Mouse (Mus musculus): ENCODE measurements around the gene Sergef. TPM values are rescaled to one million over a fixed set of nuclear protein-coding genes. Genes with fewer than 3 reads are reported as not detected.
"Not testable (repeated sequence)": the region's sequence is repeated elsewhere in the genome, so short reads cannot be mapped to it uniquely, and the experiment has no call there.

Sergef gene
- total and polyA plus RNA-seq, 3 experiments: 2.9 to 5.1 (median 3.6) TPM

DNA sequence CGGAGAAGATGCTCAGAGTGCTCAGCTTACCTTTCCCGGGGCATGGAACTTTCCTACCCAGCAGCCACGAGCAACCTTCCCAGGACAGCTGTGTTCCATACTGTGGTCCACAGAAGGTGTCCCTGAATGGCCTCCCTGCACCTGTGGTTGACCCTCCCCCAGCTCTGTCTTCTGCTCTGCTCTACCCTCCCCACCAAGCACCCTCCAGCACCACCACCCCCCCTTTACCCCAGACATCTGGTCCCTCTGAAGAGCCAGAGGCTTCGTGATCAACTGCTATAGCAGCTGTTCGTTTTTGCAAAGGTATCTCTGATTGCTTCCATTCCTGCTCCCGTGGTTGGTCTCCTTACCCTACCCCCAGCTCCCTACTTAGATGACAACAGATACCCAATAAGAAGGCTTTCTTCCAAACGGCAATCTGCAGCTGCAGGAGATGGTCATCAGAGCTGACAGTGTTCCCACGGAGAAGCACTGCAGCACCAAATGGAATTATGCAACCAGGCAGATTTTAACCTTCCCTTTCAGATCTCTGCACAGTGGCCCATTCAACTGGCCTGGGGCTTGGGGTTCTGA lies 58.2 kb downstream of the Sergef start:
- no peaks in the 10 kb centered on the region for H3K4me1 ChIP-seq (ENCODE audit: control insufficient read depth, insufficient read depth, low read length)
- H3K27me3 ChIP-seq (ENCODE audit: control insufficient read depth, insufficient read depth, low read length): no peaks in the 10 kb centered on the region
- H3K79me2 ChIP-seq (replicated peaks; ENCODE audit: control insufficient read depth, insufficient read depth, low read length): no peaks in the 10 kb centered on the region
- H3K4me3 ChIP-seq: no peak overlapping the region
- WGBS: 73% methylated on average over 8 of the region's 8 CpGs
- H3K36me3 ChIP-seq (ENCODE audit: control insufficient read depth, insufficient read depth, low read length): no peaks in the 10 kb centered on the region
- no peak overlapping the region for H3K9ac ChIP-seq (ENCODE audit: low read depth, low read length)
- intact Hi-C loops (cut with DNase I): no loop called here
- no peak overlapping the region for H3K27ac ChIP-seq
- DNase-seq: no peak
- TF ChIP-seq POLR2A (IDR thresholded peaks at IDR 0.05; ENCODE audit: insufficient read depth, low read depth, low read length) (no peak), CTCF (IDR thresholded peaks at IDR 0.05) (no peak), EP300 (IDR thresholded peaks at IDR 0.05; ENCODE audit: insufficient read depth, low read depth, low read length) (no peak)

GRCm38 (mm10) chr7:46578091-46578490 lies 61.5 kb downstream of the Sergef start:
- Histone ChIP-seq H3K36me3 (ENCODE audit: control insufficient read depth, insufficient read depth, low read length) (no peaks in the 10 kb centered on the region), H3K27ac (no peak overlapping the region), H3K79me2 (replicated peaks; ENCODE audit: control insufficient read depth, insufficient read depth, low read length) (no peaks in the 10 kb centered on the region), H3K4me1 (ENCODE audit: control insufficient read depth, insufficient read depth, low read length) (no peaks in the 10 kb centered on the region), H3K4me3 (no peak overlapping the region), H3K27me3 (ENCODE audit: control insufficient read depth, insufficient read depth, low read length) (no peaks in the 10 kb centered on the region), H3K9ac (ENCODE audit: low read depth, low read length) (no peak overlapping the region)
- WGBS: 80% methylated on average over 5 of the region's 5 CpGs
- intact Hi-C loops (cut with DNase I): no loop called here
- no peak for DNase-seq
- TF ChIP-seq POLR2A (IDR thresholded peaks at IDR 0.05; ENCODE audit: insufficient read depth, low read depth, low read length): no peak

DNA sequence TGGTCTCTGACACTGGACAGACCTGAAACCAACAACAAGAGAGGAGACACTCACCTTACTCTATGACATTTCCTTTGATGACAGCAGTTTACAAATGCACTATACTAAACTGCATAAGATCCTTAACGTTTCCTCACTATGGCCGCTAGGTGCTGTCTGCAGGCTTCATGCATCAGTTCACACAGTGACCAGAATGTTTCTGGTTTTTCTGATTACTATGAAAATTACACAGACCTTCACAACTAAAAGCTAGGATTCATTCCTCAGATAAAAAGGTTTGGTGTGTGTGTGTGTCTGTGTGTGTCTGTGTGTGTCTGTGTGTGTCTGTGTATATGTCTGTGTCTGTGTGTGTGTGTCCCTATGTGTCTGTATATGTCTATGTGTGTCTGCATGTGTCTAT lies 63.7 kb downstream of the Sergef start:
- 85% methylated on average over 2 of the region's 2 CpGs for WGBS
- intact Hi-C loops (cut with DNase I): no loop called here
- Histone ChIP-seq H3K9ac (ENCODE audit: low read depth, low read length) (no peak overlapping the region), H3K27me3 (ENCODE audit: control insufficient read depth, insufficient read depth, low read length) (no peaks in the 10 kb centered on the region), H3K4me3 (no peak overlapping the region), H3K79me2 (replicated peaks; ENCODE audit: control insufficient read depth, insufficient read depth, low read length) (no peaks in the 10 kb centered on the region), H3K27ac (no peak overlapping the region), H3K36me3 (ENCODE audit: control insufficient read depth, insufficient read depth, low read length) (no peaks in the 10 kb centered on the region), H3K4me1 (ENCODE audit: control insufficient read depth, insufficient read depth, low read length) (no peaks in the 10 kb centered on the region)
- no peak for DNase-seq
- TF ChIP-seq EP300 (IDR thresholded peaks at IDR 0.05; ENCODE audit: insufficient read depth, low read depth, low read length) (no peak), POLR2A (IDR thresholded peaks at IDR 0.05; ENCODE audit: insufficient read depth, low read depth, low read length) (no peak), CTCF (IDR thresholded peaks at IDR 0.05) (no peak)

DNA sequence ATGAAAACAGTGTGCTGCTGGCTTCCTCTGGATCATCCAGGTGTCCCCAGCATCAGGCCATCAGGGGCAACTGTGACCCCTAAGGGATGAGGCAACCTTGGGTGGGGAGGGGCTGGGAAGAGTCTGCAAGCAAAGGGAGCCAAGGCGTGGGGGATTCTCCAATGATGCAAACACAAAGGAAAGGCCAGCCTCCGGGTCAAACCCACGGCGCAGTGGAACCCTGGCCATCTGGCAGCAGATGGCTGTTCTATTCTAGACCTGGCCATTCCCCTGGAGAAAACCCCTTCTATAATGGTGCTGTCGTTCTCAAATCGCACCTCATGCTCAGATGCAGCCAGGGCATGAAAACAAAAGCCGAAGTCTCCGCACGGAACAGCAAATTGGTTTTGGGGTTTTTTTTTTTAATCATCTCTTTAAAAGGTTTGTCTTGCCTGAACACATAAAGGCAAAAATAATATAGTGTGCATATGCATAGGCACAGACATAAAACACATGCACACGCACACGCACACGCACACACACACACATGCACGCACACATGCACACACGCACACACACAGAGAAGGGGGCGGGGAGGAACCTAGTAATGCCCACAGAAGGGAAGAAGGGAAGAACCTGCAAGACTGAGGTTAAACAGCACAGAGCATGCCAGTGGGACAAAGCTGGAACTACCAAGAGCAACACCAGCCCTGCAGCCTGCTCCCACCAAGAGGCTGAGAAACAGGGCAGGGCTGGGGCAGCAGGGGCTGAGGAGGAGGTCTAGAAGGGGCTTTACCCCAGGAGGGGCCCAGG lies 66.6 kb downstream of the Sergef start:
- no peak overlapping the region for H3K4me3 ChIP-seq
- H3K9ac ChIP-seq (ENCODE audit: low read depth, low read length): no peak overlapping the region
- H3K27me3 ChIP-seq (ENCODE audit: control insufficient read depth, insufficient read depth, low read length): no peaks in the 10 kb centered on the region
- WGBS: 80% methylated on average over 15 of the region's 15 CpGs
- H3K4me1 ChIP-seq (ENCODE audit: control insufficient read depth, insufficient read depth, low read length): no peaks in the 10 kb centered on the region
- TF ChIP-seq CTCF (IDR thresholded peaks at IDR 0.05) (no peak), POLR2A (IDR thresholded peaks at IDR 0.05; ENCODE audit: insufficient read depth, low read depth, low read length) (no peak), EP300 (IDR thresholded peaks at IDR 0.05; ENCODE audit: insufficient read depth, low read depth, low read length) (no peak)
- intact Hi-C loops (cut with DNase I): no loop called here
- H3K36me3 ChIP-seq (ENCODE audit: control insufficient read depth, insufficient read depth, low read length): no peaks in the 10 kb centered on the region
- H3K79me2 ChIP-seq (replicated peaks; ENCODE audit: control insufficient read depth, insufficient read depth, low read length): no peaks in the 10 kb centered on the region
- DNase-seq: no peak
- no peak overlapping the region for H3K27ac ChIP-seq

GRCm38 (mm10) chr7:46569509-46569908 lies 70.1 kb downstream of the Sergef start:
- intact Hi-C loops (cut with DNase I): loop anchor here (1.0 kb wide), 1 partner anchor 176 kb away; no protein-coding TSS in a partner anchor
- peak; percentile 28 to 40 for DNase-seq

DNA sequence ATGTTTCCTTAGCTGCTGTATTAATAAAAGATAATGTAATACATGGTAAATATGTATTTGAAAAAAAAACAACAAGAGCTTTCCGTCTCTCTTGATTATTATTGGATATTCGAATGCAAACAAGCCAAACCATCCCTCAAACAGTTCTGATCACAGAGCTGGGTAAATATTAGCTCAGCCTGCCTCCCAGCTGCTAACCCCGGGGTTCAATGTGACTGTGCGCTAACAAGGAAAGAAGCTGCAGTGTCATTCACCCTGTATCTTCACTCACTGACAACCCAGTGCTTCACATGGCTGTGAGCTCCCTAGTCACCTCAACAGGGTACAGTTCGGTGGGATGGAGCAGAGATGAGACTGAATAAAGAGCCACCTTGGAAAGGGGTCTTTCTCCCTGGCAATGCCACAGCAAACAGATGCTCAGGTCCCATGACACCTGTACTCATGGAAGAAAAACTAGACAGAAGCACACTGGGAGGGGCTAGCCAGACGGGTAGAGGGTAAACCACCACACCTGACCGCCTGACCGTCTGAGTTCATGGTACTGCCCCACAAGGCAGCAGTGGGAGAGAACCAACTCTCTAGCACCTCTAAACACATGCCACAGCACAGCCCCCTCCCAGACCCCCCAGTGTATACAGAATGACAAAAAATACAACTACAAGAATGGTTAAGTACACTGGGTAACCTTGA lies 73.1 kb downstream of the Sergef start:
- TF ChIP-seq CTCF (IDR thresholded peaks at IDR 0.05): no peak
- TF ChIP-seq POLR2A (IDR thresholded peaks at IDR 0.05; ENCODE audit: insufficient read depth, low read depth, low read length): no peak
- no peak for TF ChIP-seq EP300 (IDR thresholded peaks at IDR 0.05; ENCODE audit: insufficient read depth, low read depth, low read length)
- DNase-seq: no peak
- Histone ChIP-seq H3K9ac (ENCODE audit: low read depth, low read length) (no peak overlapping the region), H3K27ac (no peak overlapping the region), H3K4me3 (no peak overlapping the region), H3K27me3 (ENCODE audit: control insufficient read depth, insufficient read depth, low read length) (no peaks in the 10 kb centered on the region), H3K36me3 (ENCODE audit: control insufficient read depth, insufficient read depth, low read length) (no peaks in the 10 kb centered on the region), H3K4me1 (ENCODE audit: control insufficient read depth, insufficient read depth, low read length) (no peaks in the 10 kb centered on the region), H3K79me2 (replicated peaks; ENCODE audit: control insufficient read depth, insufficient read depth, low read length) (no peaks in the 10 kb centered on the region)
- 90% methylated on average over 8 of the region's 8 CpGs for WGBS
- intact Hi-C loops (cut with DNase I): no loop called here

More at GRCm38 (mm10) chr7:46569509-46569908, 70.1 kb downstream of the Sergef start:
- H3K4me1 ChIP-seq (ENCODE audit: control insufficient read depth, insufficient read depth, low read length); H3K27ac ChIP-seq; H3K4me3 ChIP-seq; H3K27me3 ChIP-seq (ENCODE audit: control insufficient read depth, insufficient read depth, low read length); H3K36me3 ChIP-seq (ENCODE audit: control insufficient read depth, insufficient read depth, low read length); H3K9ac ChIP-seq (ENCODE audit: low read depth, low read length); H3K79me2 ChIP-seq (replicated peaks; ENCODE audit: control insufficient read depth, insufficient read depth, low read length): not testable (repeated sequence)
- WGBS: 63% methylated on average over 9 of the region's 9 CpGs
- peak; percentile 73 for TF ChIP-seq CTCF (IDR thresholded peaks at IDR 0.05)
